Mouse (Mus musculus) heart, embryonic 14.5 days (tissue): ENCODE data around the gene Rfx8. TPM values are rescaled to one million over a fixed set of nuclear protein-coding genes. Genes with fewer than 3 reads are reported as not detected.
A peak's percentile ranks its signal among the peaks of the same experiment; 100 is the strongest.
"Not testable (repeated sequence)": the region's sequence is repeated elsewhere in the genome, so short reads cannot be mapped to it uniquely, and the experiment has no call there.

Experiments used
- ATAC-seq: fragments of 200-750 bp; cut with Nextera tagmentation; 2 replicates; pipeline ENCODE4 v1.8.0; 2017; ENCODE audit warnings: low read depth, moderate TSS enrichment; ENCODE audit not compliant: insufficient number of reproducible peaks, insufficient read depth, low FRiP score
- H3K27ac ChIP-seq, 2 experiments: fragments of 200-500 bp in 1 of 2; fragments of 300-500 bp in 1 of 2; sonication (generic) in 1 of 2; replicated peaks in 1 of 2; 2 replicates each; pipeline ENCODE4 v1.5.1; 2012 to 2014; ENCODE audit warnings: low read depth in 2 of 2, low read length in 2 of 2, control low read depth in 1 of 2, mild to moderate bottlenecking in 1 of 2, mixed read lengths in 1 of 2; ENCODE audit not compliant: control insufficient read depth in 1 of 2, insufficient read depth in 1 of 2
- H3K27me3 ChIP-seq: fragments of 300-500 bp; sonication (generic); 2 replicates; pipeline ENCODE4 v1.6.1; 2014; ENCODE audit warnings: mild to moderate bottlenecking, low read length, control low read depth; ENCODE audit not compliant: control insufficient read depth, insufficient read depth
- H3K36me3 ChIP-seq: fragments of 300-500 bp; sonication (generic); 2 replicates; pipeline ENCODE4 v1.6.1; 2014; ENCODE audit warnings: mild to moderate bottlenecking, control low read depth, low read length, mixed read lengths; ENCODE audit not compliant: control insufficient read depth, insufficient read depth
- H3K4me1 ChIP-seq, 2 experiments: fragments of 200-500 bp in 1 of 2; fragments of 300-500 bp in 1 of 2; sonication (generic) in 1 of 2; 2 replicates each; pipeline ENCODE4 v1.6.1; 2012 to 2014; ENCODE audit warnings: low read length in 2 of 2, control low read depth in 1 of 2, mixed read lengths in 1 of 2; ENCODE audit not compliant: control insufficient read depth in 2 of 2, insufficient read depth in 2 of 2
- H3K4me2 ChIP-seq: fragments of 300-500 bp; sonication (generic); 2 replicates; pipeline ENCODE4 v1.6.1; 2014; ENCODE audit warnings: mild to moderate bottlenecking, low read length
- H3K4me3 ChIP-seq, 2 experiments: fragments of 200-500 bp in 1 of 2; fragments of 300-500 bp in 1 of 2; sonication (generic) in 1 of 2; 2 replicates each; pipeline ENCODE4 v1.5.1; 2012 to 2014; ENCODE audit warnings: low read length in 2 of 2, mild to moderate bottlenecking in 2 of 2, control low read depth in 1 of 2, low read depth in 1 of 2, moderate library complexity in 1 of 2; ENCODE audit not compliant: control insufficient read depth in 1 of 2, insufficient read depth in 1 of 2
- H3K9ac ChIP-seq: fragments of 300-500 bp; sonication (generic); 2 replicates; pipeline ENCODE4 v1.6.1; 2014; ENCODE audit warnings: mild to moderate bottlenecking, low read length
- H3K9me3 ChIP-seq: fragments of 300-500 bp; sonication (generic); 2 replicates; pipeline ENCODE4 v1.6.1; 2016; ENCODE audit warnings: low read length, control low read depth; ENCODE audit not compliant: control insufficient read depth
- WGBS: fragments of 180-500 bp; shearing (Covaris S2); extraction: QIAGEN DNeasy Blood & Tissue Kit; methylation state at CpG from one replicate; pipeline ENCODE4 v1.1.7; 2014; 5-methylcytosine and 5-hydroxymethylcytosine counted together
- polyA plus RNA-seq: library from polyadenylated mRNA; unstranded; fragments of >200 nt; fragmentation: Nextera tagmentation; extraction: Ambion mirVana; gene quantifications from 2 replicates; pipeline ENCODE4 v1.2.1, GENCODE M21; 2014

Gene Rfx8
- polyA plus RNA-seq, 1 experiment from 2014 or later, result 1.7 TPM

GRCm38 (mm10) chr1:39672362-39673105 is 48.3 kb downstream of the Rfx8 start:
- Histone ChIP-seq H3K4me3 (no peak overlapping the region), H3K36me3 (no peaks in the 10 kb centered on the region), H3K4me1 (no peaks in the 10 kb centered on the region; a peak in 1 of 4 replicates), H3K9ac (no peak overlapping the region), H3K4me2 (no peak overlapping the region), H3K27me3 (no peaks in the 10 kb centered on the region), H3K9me3 (no peaks in the 10 kb centered on the region; the same call in 1 of the 2 replicates), H3K27ac (peak overlapping the region in 1 of 2 experiments; percentile 30; a peak in 1 of 4 replicates)
- no peak for ATAC-seq
- WGBS, result 71% methylated on average over 9 of the region's 9 CpGs

GRCm38 (mm10) chr1:39670211-39670935 is 50.4 kb downstream of the Rfx8 start:
- ATAC-seq, result no peak
- Histone ChIP-seq H3K4me3 (no peak overlapping the region), H3K27ac (no peak overlapping the region), H3K9me3 (no peaks in the 10 kb centered on the region; the same call in 1 of the 2 replicates), H3K4me2 (no peak overlapping the region), H3K36me3 (no peaks in the 10 kb centered on the region), H3K27me3 (no peaks in the 10 kb centered on the region), H3K4me1 (no peaks in the 10 kb centered on the region; a peak in 1 of 4 replicates), H3K9ac (no peak overlapping the region)
- 82% methylated on average over 17 of the region's 17 CpGs for WGBS

- H3K4me1 ChIP-seq, result no peaks in the 10 kb centered on the region; a peak in 1 of 4 replicates
- WGBS, result 86% methylated on average over 12 of the region's 12 CpGs
- no peaks in the 10 kb centered on the region for H3K27me3 ChIP-seq
- no peak overlapping the region for H3K27ac ChIP-seq
- no peaks in the 10 kb centered on the region; the same call in 1 of the 2 replicates for H3K9me3 ChIP-seq
- H3K4me2 ChIP-seq, result no peak overlapping the region
- H3K4me3 ChIP-seq, result no peak overlapping the region
- no peaks in the 10 kb centered on the region for H3K36me3 ChIP-seq
- ATAC-seq, result no peak
- H3K9ac ChIP-seq, result no peak overlapping the region
Observed at GRCm38 (mm10) chr1:39666751-39667252, 54.0 kb downstream of the Rfx8 start.

GRCm38 (mm10) chr1:39664039-39664625 is 56.7 kb downstream of the Rfx8 start:
- H3K9ac ChIP-seq, result no peak overlapping the region
- no peaks in the 10 kb centered on the region for H3K36me3 ChIP-seq
- H3K4me3 ChIP-seq, result no peak overlapping the region
- H3K9me3 ChIP-seq, result no peaks in the 10 kb centered on the region
- no peak overlapping the region for H3K27ac ChIP-seq
- ATAC-seq, result no peak
- H3K4me1 ChIP-seq, result no peaks in the 10 kb centered on the region
- WGBS, result 87% methylated on average over 7 of the region's 7 CpGs
- no peaks in the 10 kb centered on the region for H3K27me3 ChIP-seq
- no peak overlapping the region for H3K4me2 ChIP-seq

- no peak overlapping the region for H3K9ac ChIP-seq
- H3K9me3 ChIP-seq, result peaks cover 4% of the 10 kb centered on the region
- no peaks in the 10 kb centered on the region for H3K4me1 ChIP-seq
- H3K4me2 ChIP-seq, result no peak overlapping the region
- no peak overlapping the region for H3K27ac ChIP-seq
- 84% methylated on average over 4 of the region's 4 CpGs for WGBS
- no peaks in the 10 kb centered on the region for H3K36me3 ChIP-seq
- no peaks in the 10 kb centered on the region for H3K27me3 ChIP-seq
- no peak overlapping the region for H3K4me3 ChIP-seq
- ATAC-seq, result no peak
Observed at GRCm38 (mm10) chr1:39663050-39663449, 57.7 kb downstream of the Rfx8 start.

- Histone ChIP-seq H3K27ac (no peak overlapping the region), H3K4me1 (no peaks in the 10 kb centered on the region), H3K9ac (no peak overlapping the region), H3K27me3 (peaks cover 2% of the 10 kb centered on the region), H3K4me2 (no peak overlapping the region), H3K4me3 (no peak overlapping the region), H3K9me3 (peaks cover 4% of the 10 kb centered on the region), H3K36me3 (no peaks in the 10 kb centered on the region)
- WGBS, result 70% methylated on average over 6 of the region's 6 CpGs
- no peak for ATAC-seq
Observed at GRCm38 (mm10) chr1:39656976-39657529, 63.7 kb downstream of the Rfx8 start.

GRCm38 (mm10) chr1:39654901-39655300 is 65.9 kb downstream of the Rfx8 start:
- ATAC-seq, H3K4me2 ChIP-seq, H3K36me3 ChIP-seq, H3K9me3 ChIP-seq, H3K9ac ChIP-seq, H3K4me1 ChIP-seq, H3K4me3 ChIP-seq, H3K27ac ChIP-seq: not testable (repeated sequence)
- peaks cover 20% of the 10 kb centered on the region for H3K27me3 ChIP-seq
- WGBS, result 86% methylated on average over 18 of the region's 18 CpGs
